Mouse (Mus musculus) E14TG2a.4 (cell line): Measurements from ENCODE around the gene Phkg1.

Experiments used
- CTCF ChIP-seq: conservative IDR thresholded peaks from 2 replicates; pipeline ENCODE4 v1.5.1; 2014; ENCODE audit warnings: low read length
- NANOG ChIP-seq: IDR thresholded peaks from 2 replicates; pipeline ENCODE4 v1.6.1; 2014; ENCODE audit warnings: borderline replicate concordance, low read length, mixed read lengths

GRCm38 (mm10) chr5:129847558-129847820 lies 50.9 kb downstream of the Phkg1 start:
- TF ChIP-seq CTCF (no peak), NANOG (no peak)
